Mouse (Mus musculus) limb, embryonic 12.5 days (tissue): Measurements from ENCODE around the gene Rnf41. TPM values are rescaled to one million over a fixed set of nuclear protein-coding genes. Genes with fewer than 3 reads are reported as not detected.

Experiments
- ATAC-seq: fragments of 200-750 bp; cut with Nextera tagmentation; 2 replicates; pipeline ENCODE4 v1.8.0; 2017; ENCODE audit warnings: low read depth, moderate TSS enrichment; ENCODE audit not compliant: insufficient number of reproducible peaks, insufficient read depth, low FRiP score, low TSS enrichment
- H3K27ac ChIP-seq: fragments of 300-500 bp; sonication (generic); 2 replicates; pipeline ENCODE4 v1.5.1; 2016; ENCODE audit warnings: mild to moderate bottlenecking, moderate library complexity
- H3K27me3 ChIP-seq: fragments of 300-500 bp; sonication (generic); 2 replicates; pipeline ENCODE4 v1.6.1; 2016; ENCODE audit warnings: mild to moderate bottlenecking, moderate library complexity
- H3K36me3 ChIP-seq: fragments of 300-500 bp; sonication (generic); 2 replicates; pipeline ENCODE4 v1.6.1; 2016; ENCODE audit warnings: mild to moderate bottlenecking, moderate library complexity
- H3K4me1 ChIP-seq: fragments of 300-500 bp; sonication (generic); replicated peaks from 2 replicates; pipeline ENCODE4 v1.6.1; 2016
- H3K4me2 ChIP-seq: fragments of 300-500 bp; sonication (generic); 2 replicates; pipeline ENCODE4 v1.6.1; 2016; ENCODE audit warnings: mild to moderate bottlenecking, moderate library complexity
- H3K4me3 ChIP-seq: fragments of 300-500 bp; sonication (generic); replicated peaks from 2 replicates; pipeline ENCODE4 v1.5.1; 2016; ENCODE audit warnings: mild to moderate bottlenecking
- H3K9ac ChIP-seq: fragments of 300-500 bp; sonication (generic); replicated peaks from 2 replicates; pipeline ENCODE4 v1.6.1; 2016; ENCODE audit warnings: mild to moderate bottlenecking, moderate library complexity
- H3K9me3 ChIP-seq: fragments of 300-500 bp; sonication (generic); 2 replicates; pipeline ENCODE4 v1.6.1; 2016; ENCODE audit warnings: mild to moderate bottlenecking, moderate library complexity
- WGBS: fragments of 180-500 bp; shearing (Covaris S2); methylation state at CpG from one replicate; pipeline ENCODE4 v1.1.7; 2016; 5-methylcytosine and 5-hydroxymethylcytosine counted together
- polyA plus RNA-seq: library from polyadenylated mRNA; unstranded; fragments of >200 nt; fragmentation: Nextera tagmentation; extraction: Ambion mirVana; gene quantifications from 2 replicates; pipeline ENCODE4 v1.2.1, GENCODE M21; 2016

Gene Rnf41
- polyA plus RNA-seq: 42.5 TPM in 2 replicates

DNA sequence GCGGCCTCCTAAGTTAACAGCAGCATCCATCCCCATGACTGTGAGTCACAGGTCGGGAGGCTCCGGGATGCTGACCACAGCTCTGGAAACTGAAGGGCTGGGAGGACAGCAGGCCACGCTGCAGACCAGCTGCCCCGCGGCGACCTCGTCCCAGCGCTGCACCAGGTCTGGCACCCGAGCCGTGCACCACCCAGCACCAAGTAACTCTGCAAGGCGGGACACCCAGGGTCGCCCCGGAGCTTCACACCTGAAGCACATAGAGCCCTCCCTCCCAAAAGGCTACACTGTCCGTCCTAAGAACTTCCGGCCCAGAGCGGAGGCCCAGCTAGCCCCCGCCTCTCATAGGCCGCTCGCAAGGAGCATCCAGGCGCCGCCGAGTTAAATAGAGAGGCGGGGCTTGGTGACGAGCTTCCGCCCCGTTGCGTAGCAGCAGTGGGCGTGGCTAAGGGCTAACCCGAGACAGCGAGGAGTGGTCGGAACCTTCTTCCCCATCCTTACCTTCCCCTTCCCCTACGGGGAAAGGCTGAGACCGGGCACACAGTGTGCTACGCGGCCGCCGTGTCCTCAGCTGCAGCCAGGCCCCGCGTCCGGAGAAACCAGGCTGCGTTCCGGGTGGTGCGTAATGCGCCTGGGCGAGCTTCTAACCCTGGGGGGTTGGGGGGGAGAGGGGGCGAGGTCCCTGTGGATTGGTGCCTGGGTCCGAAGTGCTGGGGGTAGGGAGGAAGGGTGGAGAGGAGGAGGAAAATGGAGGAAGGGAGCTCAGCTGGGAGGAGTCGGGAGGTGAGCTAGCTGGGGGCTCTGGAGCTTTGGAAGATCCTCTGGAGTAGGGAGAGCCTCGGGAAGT lies at the start of gene Rnf41, which contains the start of gene Nabp2:
Rnf41 (plus strand) TSS at position 447 of the 844 bp plus-strand sequence.
Nabp2 (minus strand) TSS at position 282 of the 844 bp plus-strand sequence.
- peaks cover 35% of the 10 kb centered on the region for H3K4me1 ChIP-seq
- H3K9ac ChIP-seq: peak within 1 kb of the TSS; percentile 81
- H3K27me3 ChIP-seq: no peaks in the 10 kb centered on the region
- peak within 1 kb of the TSS; percentile 94 for H3K27ac ChIP-seq
- peak within 1 kb of the TSS; percentile 92 for H3K4me3 ChIP-seq
- WGBS: under 1% methylated on average over 50 of the region's 50 CpGs
- peaks cover 49% of the 10 kb centered on the region for H3K36me3 ChIP-seq
- peak; percentile 93 for ATAC-seq
- no peaks in the 10 kb centered on the region for H3K9me3 ChIP-seq
- H3K4me2 ChIP-seq: peak within 1 kb of the TSS; percentile 95

DNA sequence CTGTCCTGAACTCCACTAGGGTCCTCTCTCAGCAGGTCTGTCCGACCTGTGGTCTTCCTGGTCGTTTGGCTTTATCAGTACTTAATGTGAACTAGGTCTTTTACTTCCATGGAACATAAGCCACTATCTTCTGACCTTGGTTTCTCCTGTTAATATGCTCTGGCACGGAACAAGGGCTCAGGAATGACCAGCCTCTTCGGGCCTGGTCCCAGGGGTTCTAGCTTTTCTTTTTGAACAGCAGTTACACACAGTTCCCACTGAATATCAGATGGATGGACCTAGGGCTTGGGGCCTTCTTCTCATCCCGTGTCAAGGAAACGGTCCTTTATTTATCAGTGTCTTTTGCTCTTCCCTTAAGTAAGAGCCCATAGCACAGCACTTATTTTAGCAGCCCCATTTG lies 49.6 kb upstream of the Rnf41 start:
- no peak overlapping the region for H3K4me2 ChIP-seq
- H3K36me3 ChIP-seq: peaks cover 77% of the 10 kb centered on the region
- H3K27ac ChIP-seq: no peak overlapping the region
- no peaks in the 10 kb centered on the region for H3K4me1 ChIP-seq
- WGBS: 91% methylated on average over 6 of the region's 6 CpGs
- H3K4me3 ChIP-seq: no peak overlapping the region
- H3K27me3 ChIP-seq: no peaks in the 10 kb centered on the region
- no peak overlapping the region for H3K9ac ChIP-seq
- H3K9me3 ChIP-seq: no peaks in the 10 kb centered on the region
- no peak for ATAC-seq

DNA sequence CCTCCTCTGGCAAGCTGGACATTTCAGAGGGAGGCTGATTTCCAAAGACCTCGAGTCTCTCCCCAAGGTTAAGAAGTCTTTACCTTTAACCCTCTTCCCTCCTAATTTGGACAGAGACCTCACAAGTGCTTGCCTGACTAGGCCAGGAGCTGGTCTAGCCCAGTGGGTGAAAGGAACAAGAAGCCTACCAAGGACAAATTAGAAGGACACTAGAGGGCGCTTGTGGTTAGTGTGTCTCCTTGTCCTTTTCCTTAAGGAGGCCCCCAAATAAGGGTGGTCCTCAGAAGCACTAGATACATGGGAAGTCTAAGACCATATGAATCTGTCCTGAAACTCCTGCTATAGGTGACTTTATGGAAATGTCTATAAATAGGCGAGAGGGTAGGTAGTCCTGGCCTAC lies 48.9 kb upstream of the Rnf41 start:
- Histone ChIP-seq H3K4me2 (no peak overlapping the region), H3K9me3 (no peaks in the 10 kb centered on the region), H3K4me3 (no peak overlapping the region), H3K9ac (no peak overlapping the region), H3K4me1 (peaks cover 2% of the 10 kb centered on the region), H3K27ac (no peak overlapping the region), H3K36me3 (peaks cover 71% of the 10 kb centered on the region), H3K27me3 (no peaks in the 10 kb centered on the region)
- WGBS: 47% methylated on average over 3 of the region's 3 CpGs
- ATAC-seq: no peak

DNA sequence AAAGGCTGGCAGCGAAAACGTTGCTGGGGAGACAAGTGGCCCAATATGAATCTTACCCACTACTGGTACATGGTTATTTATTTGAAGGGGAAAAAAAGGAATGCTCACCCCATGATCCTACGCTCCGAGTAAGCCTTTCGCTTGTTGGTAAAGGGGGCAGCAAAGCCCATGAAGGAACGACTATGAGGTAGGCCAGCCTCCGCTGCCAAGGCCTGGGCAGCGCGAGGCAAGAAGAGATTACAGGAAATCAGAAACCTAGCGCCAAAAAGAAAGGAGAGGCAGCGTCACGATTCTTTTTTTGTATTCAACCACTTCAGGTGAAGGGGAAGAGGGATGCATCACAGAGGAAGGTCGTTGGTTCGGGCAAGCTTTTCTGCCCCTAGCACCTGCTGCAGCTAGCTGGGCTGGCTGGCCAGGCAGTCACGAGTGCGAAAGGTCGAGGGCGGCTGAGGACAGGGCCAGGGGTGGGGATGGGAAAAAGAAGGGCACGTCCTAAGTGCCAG lies 43.5 kb upstream of the Rnf41 start:
- no peaks in the 10 kb centered on the region for H3K9me3 ChIP-seq
- ATAC-seq: no peak
- peaks cover 17% of the 10 kb centered on the region for H3K36me3 ChIP-seq
- peak overlapping the region; percentile 72 for H3K9ac ChIP-seq
- peak overlapping the region; percentile 92 for H3K27ac ChIP-seq
- H3K27me3 ChIP-seq: no peaks in the 10 kb centered on the region
- peaks cover 12% of the 10 kb centered on the region for H3K4me1 ChIP-seq
- peak overlapping the region; percentile 84 for H3K4me2 ChIP-seq
- 18% methylated on average over 19 of the region's 19 CpGs for WGBS
- peak overlapping the region; percentile 68 for H3K4me3 ChIP-seq

DNA sequence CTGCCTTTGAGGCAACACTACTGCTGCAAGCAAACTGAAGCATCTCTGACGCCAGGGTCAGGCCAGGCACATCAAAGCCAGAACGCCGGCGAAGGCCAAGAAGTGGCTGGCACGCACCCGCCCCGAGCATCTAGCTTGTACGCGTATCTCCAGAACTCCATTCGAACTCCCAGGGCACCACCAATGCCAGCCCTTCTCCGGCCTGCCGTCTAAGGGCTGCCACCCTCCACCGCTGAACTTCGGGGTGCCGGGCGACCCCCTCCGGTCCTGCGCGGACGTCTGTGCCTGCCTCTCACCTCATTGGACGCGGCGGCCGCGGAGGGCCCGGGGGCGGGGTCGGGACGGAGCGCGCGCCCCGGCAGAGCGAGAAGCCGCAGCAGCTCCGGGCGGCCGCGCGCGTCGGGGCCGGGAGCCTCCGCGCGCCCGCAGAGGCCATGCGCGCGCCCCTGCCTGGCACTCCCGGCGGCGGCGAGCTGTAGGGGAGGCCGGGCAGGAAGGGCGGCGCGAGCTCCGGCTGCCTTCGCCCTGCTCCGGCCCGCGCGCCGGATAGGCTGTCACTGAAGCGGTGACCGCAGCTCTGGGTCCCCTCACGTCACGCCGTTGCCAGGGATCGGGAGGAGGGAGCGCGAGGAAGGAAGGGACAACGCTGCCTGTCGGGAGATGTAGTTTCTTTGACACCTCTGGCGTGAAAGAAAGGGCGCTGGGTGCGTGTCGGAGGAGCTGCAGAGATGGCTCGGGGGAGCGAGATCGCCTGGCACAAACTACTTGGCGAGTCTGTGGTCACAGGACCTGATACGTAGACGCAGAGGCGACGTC lies 42.8 kb upstream of the Rnf41 start, which contains the start of gene Coq10a:
Coq10a (minus strand) TSS at position 596 of the 816 bp plus-strand sequence.
- Histone ChIP-seq H3K9me3 (no peaks in the 10 kb centered on the region), H3K27ac (peak within 1 kb of the TSS; percentile 92), H3K36me3 (peaks cover 11% of the 10 kb centered on the region), H3K4me3 (peak within 1 kb of the TSS; percentile 68), H3K4me2 (peak within 1 kb of the TSS; percentile 84), H3K4me1 (peaks cover 12% of the 10 kb centered on the region), H3K27me3 (no peaks in the 10 kb centered on the region), H3K9ac (peak within 1 kb of the TSS; percentile 72)
- ATAC-seq: peak; percentile 94
- under 1% methylated on average over 86 of the region's 87 CpGs for WGBS

DNA sequence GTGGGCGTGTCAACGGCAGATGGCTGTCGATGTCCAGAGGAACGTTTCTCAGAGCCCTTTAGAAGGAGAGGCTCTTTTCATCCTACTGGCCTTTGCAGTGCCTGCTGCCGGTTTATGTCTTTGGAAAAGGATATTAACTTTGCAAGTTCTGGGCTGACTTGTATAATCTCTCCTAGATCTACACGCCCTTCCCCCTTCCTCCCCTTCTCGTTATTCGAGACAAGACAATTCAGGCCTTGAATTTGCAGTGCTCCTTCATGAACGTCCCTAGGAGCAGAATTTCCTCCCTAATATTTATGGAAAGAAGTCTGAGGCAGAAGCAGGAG lies 42.3 kb upstream of the Rnf41 start:
- Histone ChIP-seq H3K27ac (peak overlapping the region; percentile 92), H3K36me3 (peaks cover 8% of the 10 kb centered on the region), H3K4me2 (peak overlapping the region; percentile 84), H3K9me3 (no peaks in the 10 kb centered on the region), H3K4me3 (peak overlapping the region; percentile 68), H3K9ac (peak overlapping the region; percentile 72), H3K27me3 (no peaks in the 10 kb centered on the region), H3K4me1 (peaks cover 12% of the 10 kb centered on the region)
- no peak for ATAC-seq
- 7% methylated on average over 9 of the region's 9 CpGs for WGBS

DNA sequence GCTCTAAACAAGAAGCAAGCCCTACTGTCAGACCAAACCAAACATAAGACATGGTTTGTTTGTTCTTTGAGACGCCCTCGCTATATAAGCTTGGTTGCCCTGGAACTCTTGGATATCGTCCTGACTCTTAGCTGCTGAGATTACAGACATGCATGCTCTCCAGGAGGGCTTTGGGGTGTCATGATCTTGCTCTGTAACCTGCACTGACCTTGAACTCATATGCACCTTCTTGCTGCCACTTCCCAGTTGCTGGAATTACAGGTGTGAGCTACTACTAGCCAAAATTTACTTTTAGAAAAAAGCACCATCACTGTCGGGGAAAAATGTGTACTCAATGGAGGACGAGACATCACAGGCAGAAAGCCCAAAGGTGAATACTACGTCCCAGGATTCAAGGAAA lies 41.9 kb upstream of the Rnf41 start:
- Histone ChIP-seq H3K27ac (peak overlapping the region; percentile 92), H3K4me1 (peaks cover 12% of the 10 kb centered on the region), H3K9ac (peak overlapping the region; percentile 72; the same call in 1 of the 2 replicates), H3K4me3 (peak overlapping the region; percentile 68; the same call in 1 of the 2 replicates), H3K36me3 (peaks cover 8% of the 10 kb centered on the region), H3K4me2 (peak overlapping the region; percentile 84), H3K27me3 (no peaks in the 10 kb centered on the region), H3K9me3 (no peaks in the 10 kb centered on the region)
- ATAC-seq: no peak
- 82% methylated on average over 6 of the region's 6 CpGs for WGBS

DNA sequence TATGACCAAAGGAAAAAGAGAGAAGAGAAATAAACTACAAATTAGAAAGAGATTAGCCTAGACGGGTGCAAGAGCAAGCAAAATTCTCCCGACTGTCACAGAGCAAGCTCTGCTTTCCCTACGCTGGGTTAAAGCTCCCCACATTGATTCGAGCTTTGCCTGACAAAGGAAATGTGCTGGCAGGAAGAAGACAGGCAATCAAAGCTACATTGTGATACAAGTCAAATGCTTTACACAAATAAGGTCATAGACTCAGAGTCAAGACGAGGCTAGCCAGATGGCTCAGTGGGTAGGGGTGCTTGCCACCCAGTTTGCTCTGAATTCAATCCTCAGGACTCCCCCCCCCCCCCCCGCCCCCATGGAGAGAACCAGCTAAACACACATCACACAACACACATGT lies 41.4 kb upstream of the Rnf41 start:
- Histone ChIP-seq H3K9ac (no peak overlapping the region), H3K4me2 (no peak overlapping the region), H3K4me3 (no peak overlapping the region), H3K27me3 (no peaks in the 10 kb centered on the region), H3K27ac (no peak overlapping the region), H3K36me3 (peaks cover 6% of the 10 kb centered on the region), H3K9me3 (no peaks in the 10 kb centered on the region), H3K4me1 (peaks cover 12% of the 10 kb centered on the region)
- 69% methylated on average over 5 of the region's 6 CpGs for WGBS
- ATAC-seq: no peak

DNA sequence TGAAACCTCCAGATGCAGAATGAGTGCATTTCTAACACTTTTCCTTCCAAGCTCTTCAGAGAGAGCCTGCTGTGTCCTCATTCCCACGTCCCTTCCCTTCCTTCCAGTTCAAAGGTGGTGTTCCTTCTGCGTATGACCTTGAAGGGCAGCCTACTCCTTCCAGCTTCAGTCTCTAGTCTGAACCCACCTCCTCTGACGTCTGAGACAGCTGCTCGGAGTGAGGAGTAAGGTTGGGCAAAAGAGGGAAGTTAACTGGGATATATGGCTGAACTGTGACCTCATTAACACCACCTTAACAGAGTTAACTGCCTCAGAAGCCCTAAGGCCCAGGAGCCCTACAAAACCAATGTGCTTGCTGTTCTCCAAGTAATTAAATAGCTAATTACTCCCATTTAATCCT lies 40.9 kb upstream of the Rnf41 start:
- Histone ChIP-seq H3K4me1 (peaks cover 12% of the 10 kb centered on the region), H3K9me3 (no peaks in the 10 kb centered on the region), H3K9ac (no peak overlapping the region), H3K27me3 (no peaks in the 10 kb centered on the region), H3K36me3 (no peaks in the 10 kb centered on the region), H3K4me2 (no peak overlapping the region), H3K4me3 (no peak overlapping the region), H3K27ac (no peak overlapping the region)
- WGBS: 34% methylated on average over 4 of the region's 4 CpGs
- ATAC-seq: no peak

DNA sequence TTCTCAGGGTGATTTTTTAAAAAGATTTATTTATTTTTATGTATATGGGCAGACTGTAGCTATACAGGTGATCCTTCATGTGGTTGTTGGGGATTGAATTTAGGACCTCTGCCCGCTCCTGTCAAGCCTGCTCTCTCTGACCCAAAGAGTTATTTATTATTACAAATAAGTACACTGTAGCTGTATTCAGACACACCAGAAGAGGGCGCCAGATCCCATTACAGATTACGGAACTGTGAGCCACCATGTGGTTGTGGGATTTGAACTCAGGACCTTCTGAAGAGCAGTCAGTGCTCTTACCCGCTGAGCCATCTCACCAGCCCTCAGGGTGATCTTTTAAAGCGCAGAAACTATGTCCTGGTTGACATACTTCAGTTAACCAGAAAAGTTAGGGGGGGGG lies 39.3 kb upstream of the Rnf41 start:
- Histone ChIP-seq H3K9me3 (no peaks in the 10 kb centered on the region), H3K4me3 (no peak overlapping the region), H3K4me1 (peaks cover 20% of the 10 kb centered on the region), H3K9ac (no peak overlapping the region), H3K4me2 (no peak overlapping the region), H3K36me3 (no peaks in the 10 kb centered on the region), H3K27me3 (no peaks in the 10 kb centered on the region), H3K27ac (no peak overlapping the region)
- WGBS: 81% methylated on average over 5 of the region's 5 CpGs
- ATAC-seq: no peak
